Mouse (Mus musculus): ENCODE data around the gene Nos1ap.

The Nos1ap gene

GRCm38 (mm10) chr1:170363746-170364145, 225.9 kb downstream of the Nos1ap start:
- DNase-seq (ENCODE audit: low spot score in 2 of 2), result no peak

- no peak for DNase-seq (ENCODE audit: low spot score in 2 of 2)
These were observed 229.3 kb downstream of the Nos1ap start for GRCm38 (mm10) chr1:170360183-170360915.

GRCm38 (mm10) chr1:170353335-170353734, 236.3 kb downstream of the Nos1ap start:
- no peak for DNase-seq (ENCODE audit: low spot score in 2 of 2)

GRCm38 (mm10) chr1:170351080-170351479, 238.6 kb downstream of the Nos1ap start:
- no peak for DNase-seq (ENCODE audit: low spot score in 2 of 2)

GRCm38 (mm10) chr1:170346266-170346665, 243.4 kb downstream of the Nos1ap start:
- no peak for DNase-seq (ENCODE audit: low spot score in 2 of 2)

- no peak for DNase-seq (ENCODE audit: low spot score in 2 of 2)
These were observed 245.8 kb downstream of the Nos1ap start for GRCm38 (mm10) chr1:170343906-170344305.

GRCm38 (mm10) chr1:170343081-170343480, 246.6 kb downstream of the Nos1ap start:
- DNase-seq (ENCODE audit: low spot score in 2 of 2), result no peak

GRCm38 (mm10) chr1:170339943-170340342, 249.7 kb downstream of the Nos1ap start:
- no peak for DNase-seq (ENCODE audit: low spot score in 2 of 2)

- DNase-seq (ENCODE audit: low spot score in 2 of 2), result no peak
These were observed 256.9 kb downstream of the Nos1ap start for GRCm38 (mm10) chr1:170332775-170333174.

GRCm38 (mm10) chr1:170331926-170332325, 257.7 kb downstream of the Nos1ap start:
- DNase-seq (ENCODE audit: low spot score in 2 of 2), result no peak

GRCm38 (mm10) chr1:170325277-170325676, 264.4 kb downstream of the Nos1ap start:
- DNase-seq (ENCODE audit: low spot score in 2 of 2), result no peak

GRCm38 (mm10) chr1:170324312-170324711, 265.3 kb downstream of the Nos1ap start:
- no peak for DNase-seq (ENCODE audit: low spot score in 2 of 2)

- no peak for DNase-seq (ENCODE audit: low spot score in 2 of 2)
These were observed 266.7 kb downstream of the Nos1ap start for GRCm38 (mm10) chr1:170323001-170323400.

- no peak for DNase-seq (ENCODE audit: low spot score in 2 of 2)
These were observed 267.6 kb downstream of the Nos1ap start for GRCm38 (mm10) chr1:170322046-170322445.

GRCm38 (mm10) chr1:170311431-170311830, 278.2 kb downstream of the Nos1ap start:
- DNase-seq (ENCODE audit: low spot score in 2 of 2), result no peak

GRCm38 (mm10) chr1:170308503-170308902, 281.2 kb downstream of the Nos1ap start, which contains the start of gene Spata46:
Gene Spata46, plus strand, starts transcription at chr1:170308803.
- no peak for DNase-seq (ENCODE audit: low spot score in 2 of 2)

GRCm38 (mm10) chr1:170306232-170306631, 283.4 kb downstream of the Nos1ap start, which contains the start of gene Gm7694:
Gene Gm7694, minus strand, starts transcription at chr1:170306332.
- no peak for DNase-seq (ENCODE audit: low spot score in 2 of 2)

- no peak for DNase-seq (ENCODE audit: low spot score in 2 of 2)
These were observed 284.7 kb downstream of the Nos1ap start for GRCm38 (mm10) chr1:170305002-170305401.

- DNase-seq (ENCODE audit: low spot score in 2 of 2), result no peak
These were observed 286.6 kb downstream of the Nos1ap start for GRCm38 (mm10) chr1:170303103-170303502.

GRCm38 (mm10) chr1:170302456-170302855, 287.2 kb downstream of the Nos1ap start:
- no peak for DNase-seq (ENCODE audit: low spot score in 2 of 2)

- no peak for DNase-seq (ENCODE audit: low spot score in 2 of 2)
These were observed 288.0 kb downstream of the Nos1ap start for GRCm38 (mm10) chr1:170301686-170302085.

- no peak for DNase-seq (ENCODE audit: low spot score in 2 of 2)
These were observed 290.2 kb downstream of the Nos1ap start for GRCm38 (mm10) chr1:170299496-170299895.

GRCm38 (mm10) chr1:170294786-170295570, 294.7 kb downstream of the Nos1ap start:
- no peak for DNase-seq (ENCODE audit: low spot score in 2 of 2)

Data from right cerebral cortex, adult 2 months (tissue).